Mouse (Mus musculus): ENCODE data around the gene Fut2. TPM values are rescaled to one million over a fixed set of nuclear protein-coding genes. Genes with fewer than 3 reads are reported as not detected.

The Fut2 gene
- total RNA-seq, 2 experiments from 2014 or later: 0.30 to 0.67 TPM

GRCm38 (mm10) chr7:45609511-45609910 lies 56.7 kb downstream of the Fut2 start:
- DNase-seq (ENCODE audit: low spot score in 2 of 2): no peak

DNA sequence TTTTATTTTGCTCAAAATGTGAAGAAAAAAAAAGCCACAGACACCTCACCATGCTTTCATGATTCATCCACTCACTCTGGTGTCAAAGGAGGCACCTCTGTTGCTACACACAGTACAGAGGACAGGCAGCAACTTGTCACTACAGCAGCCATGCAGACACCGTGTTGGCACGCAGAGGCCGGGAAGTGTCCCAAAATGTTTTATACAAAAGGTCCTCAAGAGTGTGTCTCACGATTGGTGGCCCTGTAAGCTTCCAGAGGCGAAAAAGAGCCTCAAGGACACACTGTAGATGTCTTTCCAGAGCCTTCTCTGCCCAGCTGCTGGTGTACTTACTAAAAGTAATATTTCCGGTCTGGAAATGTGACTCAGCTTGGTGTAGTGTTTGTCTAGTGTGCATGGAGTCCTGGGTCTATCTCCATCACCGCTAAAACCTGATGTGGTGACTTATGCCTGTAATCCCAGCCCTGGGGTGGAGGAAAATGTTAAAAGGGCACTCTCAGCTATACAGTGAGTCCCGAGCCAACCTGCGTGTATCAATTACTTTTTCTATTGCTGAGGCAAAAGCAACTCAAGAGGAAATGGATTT lies 60.4 kb downstream of the Fut2 start:
- no peak for DNase-seq (ENCODE audit: low spot score in 2 of 2)

DNA sequence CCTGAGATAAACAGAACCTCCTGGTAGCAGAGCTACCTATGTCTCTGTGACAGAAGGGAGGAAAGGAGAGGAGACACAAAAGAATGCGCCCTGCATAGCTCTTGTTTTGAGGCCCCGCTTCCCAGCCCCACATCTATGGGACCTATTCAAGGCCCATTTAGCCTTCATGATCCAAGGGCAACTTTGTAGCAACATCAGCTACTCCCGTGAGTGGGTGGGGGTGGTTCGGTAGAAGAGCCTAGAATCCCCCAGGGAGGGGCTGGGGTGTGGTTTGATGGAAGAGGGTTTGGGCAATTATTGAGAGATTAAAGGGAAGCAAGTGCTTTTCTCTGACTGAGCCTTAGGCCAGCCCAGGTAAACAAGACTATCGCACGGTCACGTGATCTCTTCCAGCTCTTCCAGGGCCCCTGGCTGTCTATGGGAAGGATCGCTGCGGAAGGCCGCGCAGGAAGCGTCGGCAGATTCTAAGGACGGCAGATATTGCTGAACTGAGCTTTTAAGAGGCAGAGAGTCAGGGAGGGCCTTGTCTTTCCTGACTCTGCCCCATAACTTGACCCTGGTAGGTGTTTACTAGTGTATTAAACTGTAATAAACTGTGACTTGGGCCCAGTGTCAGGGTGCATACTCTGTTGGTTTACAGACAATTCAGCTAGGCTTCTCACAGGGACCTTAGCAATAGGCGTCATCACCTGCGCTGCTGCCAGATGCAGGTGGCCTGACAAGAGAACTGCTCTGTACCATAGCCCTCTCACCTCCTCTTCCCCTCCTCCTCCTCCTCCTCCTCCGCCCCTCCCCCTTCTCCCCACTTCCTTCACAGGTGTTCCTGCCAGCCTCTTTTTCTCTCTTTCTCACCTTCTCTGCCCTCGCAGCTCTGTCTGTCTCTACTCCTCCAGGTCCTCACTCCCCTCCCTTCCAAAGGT lies 67.0 kb downstream of the Fut2 start:
- no peak for DNase-seq (ENCODE audit: low spot score in 2 of 2)

Other genes starting within 250 kb of the Fut2 start
- under 1 TPM in 1 of 2 experiments, not detected in 1; 0.69 TPM for gene Lhb, start 245.6 kb downstream of the Fut2 start, total RNA-seq (2021)
- 10 to 100 TPM; 17.7 to 18.7 TPM for gene Gys1, start 231.6 kb downstream of the Fut2 start, total RNA-seq (2021)
- gene Ruvbl2, start 228.3 kb downstream of the Fut2 start, total RNA-seq (2021): 10 to 100 TPM; 30.4 to 45.0 TPM
- 100 to 1,000 TPM; 300 to 331 TPM for gene Ftl1, start 206.5 kb downstream of the Fut2 start, total RNA-seq (2021)
- 10 to 100 TPM; 90.2 to 90.6 TPM for gene Bax, start 199.5 kb downstream of the Fut2 start, total RNA-seq (2021)
- not detected for gene Tulp2, start 184.5 kb downstream of the Fut2 start, total RNA-seq (2021)
- gene Gm45808, start 179.6 kb downstream of the Fut2 start, total RNA-seq (2021): under 1 TPM; 0.57 to 0.62 TPM
- 1 to 10 TPM; 2.8 TPM for gene Dhdh, start 177.6 kb downstream of the Fut2 start, total RNA-seq (2021)
- gene Nucb1, start 156.0 kb downstream of the Fut2 start, total RNA-seq (2021): 100 to 1,000 TPM in 1 of 2 experiments, 10 to 100 TPM in 1; 97.1 to 109 TPM
- 10 to 100 TPM; 27.8 to 29.5 TPM for gene Ppp1r15a, start 140.1 kb downstream of the Fut2 start, total RNA-seq (2021)
- gene Plekha4, start 140.1 kb downstream of the Fut2 start, total RNA-seq (2021): 1 to 10 TPM in 1 of 2 experiments, under 1 TPM in 1; 0.83 to 1.5 TPM
- not detected for gene Hsd17b14, start 111.5 kb downstream of the Fut2 start, total RNA-seq (2021)
- 10 to 100 TPM; 21.4 to 27.2 TPM for gene Bcat2, start 96.2 kb downstream of the Fut2 start, total RNA-seq (2021)
- not detected for gene Fgf21, start 50.9 kb downstream of the Fut2 start, total RNA-seq (2021)
- not detected for gene Fut1, start 49.1 kb downstream of the Fut2 start, total RNA-seq (2021)
- under 1 TPM in 1 of 2 experiments, not detected in 1; 0.23 TPM for gene Izumo1, start 44.6 kb downstream of the Fut2 start, total RNA-seq (2021)
- 10 to 100 TPM in 1 of 2 experiments, 1 to 10 TPM in 1; 9.3 to 10.3 TPM for gene Rasip1, start 38.9 kb downstream of the Fut2 start, total RNA-seq (2021)
- 1 to 10 TPM; 1.7 to 1.8 TPM for gene Mamstr, start 26.4 kb downstream of the Fut2 start, total RNA-seq (2021)
- gene Ntn5, start 17.6 kb upstream of the Fut2 start, total RNA-seq (2021): under 1 TPM; 0.67 to 0.94 TPM
- gene Sec1, start 28.0 kb upstream of the Fut2 start, total RNA-seq (2021): under 1 TPM; 0.24 to 0.41 TPM
- gene Car11, start 33.4 kb upstream of the Fut2 start, total RNA-seq (2021): 100 to 1,000 TPM; 110 to 123 TPM
- gene Dbp, start 38.7 kb upstream of the Fut2 start, total RNA-seq (2021): 10 to 100 TPM; 49.7 to 59.1 TPM
- gene Rpl18, start 49.1 kb upstream of the Fut2 start, total RNA-seq (2021): 100 to 1,000 TPM; 423 to 452 TPM
- gene Sphk2, start 51.6 kb upstream of the Fut2 start, total RNA-seq (2021): 10 to 100 TPM; 30.5 to 31.4 TPM
- under 1 TPM; 0.48 to 0.60 TPM for gene Fam83e, start 54.8 kb upstream of the Fut2 start, total RNA-seq (2021)
- gene Spaca4, start 59.4 kb upstream of the Fut2 start, total RNA-seq (2021): not detected
- gene Lmtk3, start 117.3 kb upstream of the Fut2 start, total RNA-seq (2021): 100 to 1,000 TPM; 290 to 306 TPM
- gene Sult2b1, start 118.3 kb upstream of the Fut2 start, total RNA-seq (2021): 10 to 100 TPM in 1 of 2 experiments, 1 to 10 TPM in 1; 8.7 to 12.0 TPM
- gene Cyth2, start 148.2 kb upstream of the Fut2 start, total RNA-seq (2021): 100 to 1,000 TPM; 174 to 179 TPM
- 1 to 10 TPM; 1.6 to 2.1 TPM for gene Kcnj14, start 158.4 kb upstream of the Fut2 start, total RNA-seq (2021)
- gene Grwd1, start 164.6 kb upstream of the Fut2 start, total RNA-seq (2021): 10 to 100 TPM; 21.2 to 21.9 TPM
- gene Kdelr1, start 206.4 kb upstream of the Fut2 start, total RNA-seq (2021): 10 to 100 TPM; 87.5 to 91.6 TPM
- 10 to 100 TPM; 19.7 to 20.4 TPM for gene Grin2d, start 212.0 kb upstream of the Fut2 start, total RNA-seq (2021)
- not detected for gene Syngr4, start 230.3 kb upstream of the Fut2 start, total RNA-seq (2021)
- gene Tmem143, start 230.5 kb upstream of the Fut2 start, total RNA-seq (2021): 10 to 100 TPM; 20.8 to 25.6 TPM